Mouse (Mus musculus) induced T-regulatory cell, adult 2 months (primary cell): ENCODE measurements around the gene Prc1.
"Not testable (repeated sequence)": the region's sequence is repeated elsewhere in the genome, so short reads cannot be mapped to it uniquely, and the experiment has no call there.

Experiments used
- DNase-seq: peaks from one replicate; pipeline ENCODE4 v3.0.0-alpha.2; 2012; ENCODE audit warnings: low read depth

Gene Prc1

DNA sequence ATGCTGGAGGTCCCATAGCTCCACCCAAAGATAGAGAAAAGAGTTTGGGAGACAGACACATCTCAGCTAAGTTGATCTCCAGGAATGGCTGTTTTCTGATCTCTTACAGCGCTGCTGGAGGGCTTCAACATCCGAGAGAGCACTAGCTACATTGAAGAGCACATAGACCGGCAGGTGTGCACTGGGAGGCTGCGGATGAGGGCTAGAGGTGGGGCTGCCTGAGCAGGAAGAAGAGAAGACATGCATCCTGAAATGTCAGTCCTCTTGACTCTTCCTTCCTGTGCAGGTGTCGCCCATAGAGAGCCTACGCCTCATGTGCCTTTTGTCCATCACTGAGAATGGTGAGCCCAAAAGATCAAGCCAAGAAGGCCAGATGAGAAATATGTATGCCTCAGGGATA, 8.5 kb upstream of the Prc1 start:
- DNase-seq = no peak

DNA sequence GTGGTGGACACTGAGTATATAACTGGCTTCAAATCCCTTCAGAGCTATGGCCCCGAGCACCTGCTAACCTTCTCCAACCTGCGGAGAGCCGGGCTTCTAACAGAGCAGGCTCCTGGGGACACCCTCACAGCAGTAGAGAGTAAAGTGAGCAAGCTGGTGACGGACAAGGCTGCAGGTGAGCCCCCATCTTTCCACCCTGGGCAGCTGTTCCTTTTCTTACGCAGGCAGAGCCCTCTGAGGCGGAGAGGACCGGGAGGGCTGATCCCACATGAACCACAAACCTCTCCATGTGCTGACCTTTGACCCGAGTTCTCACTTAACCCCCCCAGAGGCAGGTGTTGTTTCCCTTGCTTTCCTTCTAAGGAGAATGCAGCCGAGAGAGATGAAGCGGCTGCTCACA, 6.5 kb upstream of the Prc1 start:
- DNase-seq = no peak

DNA sequence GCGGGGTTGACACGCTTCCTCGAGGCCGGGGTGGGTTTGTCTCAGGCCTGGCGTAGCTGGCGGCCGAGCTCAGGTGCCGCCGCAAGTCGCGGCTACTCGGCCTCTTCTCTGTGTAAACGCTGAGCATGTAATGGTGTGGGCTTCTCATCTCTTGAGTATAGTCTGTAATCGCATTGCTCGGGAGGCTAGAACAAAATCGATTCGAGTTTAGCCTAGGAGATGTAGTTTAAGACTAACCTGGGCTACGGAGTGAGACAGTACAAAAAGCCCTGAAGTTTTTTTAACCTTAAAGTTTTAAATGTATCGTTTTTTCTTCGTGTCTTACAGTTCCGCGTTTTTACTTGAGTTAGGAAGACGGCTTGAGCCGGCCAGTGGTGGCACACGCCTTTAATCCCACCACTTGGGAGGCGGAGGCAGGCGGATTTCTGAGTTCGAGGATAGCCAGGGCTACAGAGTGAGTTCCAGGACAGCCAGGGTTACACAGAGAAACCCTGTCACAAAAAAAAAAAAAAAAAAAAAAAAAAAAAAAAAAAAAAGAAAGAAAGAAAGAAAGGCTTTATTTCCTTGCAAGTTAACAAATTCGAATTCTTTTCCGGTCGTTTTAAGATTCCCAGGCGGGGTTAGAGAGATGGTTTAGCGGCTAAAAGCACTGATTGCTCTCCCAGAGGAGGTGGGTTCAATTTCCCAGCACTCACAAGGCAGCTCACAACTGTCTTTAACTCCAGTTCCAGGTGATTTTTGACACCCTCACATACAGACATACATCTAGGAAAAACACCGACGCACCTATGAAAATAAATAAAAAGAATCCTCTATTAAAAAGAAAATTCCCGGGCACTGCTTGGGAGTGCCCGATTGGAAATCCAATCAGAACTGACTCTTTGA, 756 bp downstream of the Prc1 start:
- DNase-seq = no peak

DNA sequence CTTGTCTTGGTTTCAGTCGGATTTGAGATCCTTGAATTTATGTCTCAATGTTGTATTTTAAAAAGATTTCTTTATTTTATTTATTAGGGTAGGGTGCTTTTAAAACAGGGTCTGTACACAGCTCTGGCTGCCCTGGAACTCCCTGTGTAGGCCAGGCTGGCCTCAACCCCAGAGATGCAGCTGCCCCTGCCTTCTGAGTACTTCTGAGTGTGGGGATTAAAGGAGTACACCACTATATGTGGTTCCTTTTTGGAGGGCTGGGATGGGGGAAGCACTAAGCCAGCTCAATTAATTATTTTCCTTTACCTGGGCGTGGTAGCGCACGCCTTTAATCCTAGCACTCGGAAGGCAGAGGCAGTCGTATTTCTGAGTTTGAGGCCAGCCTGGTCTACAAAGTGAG, 2.2 kb downstream of the Prc1 start:
- no peak for DNase-seq

DNA sequence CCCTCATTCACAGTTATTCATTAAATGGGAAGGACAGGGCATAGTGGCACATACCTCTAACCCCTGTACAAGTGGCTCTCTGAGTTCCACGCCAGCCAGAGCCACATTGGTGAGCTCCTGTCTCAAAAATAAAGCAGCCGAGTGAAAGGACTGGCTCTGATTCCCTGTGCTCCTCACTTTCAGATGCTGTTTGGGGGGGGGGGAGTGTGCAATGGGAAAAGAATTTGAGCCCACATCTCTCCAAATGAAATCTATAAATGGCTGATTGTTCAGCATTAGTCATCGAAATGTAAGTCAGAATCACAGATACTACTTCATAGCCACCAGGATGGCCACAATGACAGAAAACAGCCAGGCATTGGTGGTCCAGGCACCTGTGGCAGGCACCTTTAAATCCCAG, 2.8 kb downstream of the Prc1 start:
- DNase-seq = no peak

DNA sequence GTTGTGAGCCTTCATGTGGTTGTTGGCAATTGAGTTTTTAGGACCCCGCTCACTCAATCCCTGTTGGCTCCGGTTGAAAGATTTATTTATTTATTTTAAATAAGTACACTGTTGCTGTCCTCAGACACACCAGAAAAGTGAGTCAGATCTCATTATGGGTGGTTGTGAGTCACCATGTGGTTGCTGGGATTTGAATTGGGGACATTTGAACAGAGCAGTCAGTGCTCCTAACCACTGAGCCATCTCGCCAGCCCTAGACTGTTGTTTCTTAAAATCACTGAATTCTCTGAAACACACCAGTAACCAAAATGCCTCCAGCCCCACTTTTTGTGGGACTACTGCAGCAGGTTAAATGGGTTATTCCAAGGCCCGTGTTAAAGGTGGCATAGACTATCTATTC, 4.5 kb downstream of the Prc1 start:
- DNase-seq = peak; percentile 57

DNA sequence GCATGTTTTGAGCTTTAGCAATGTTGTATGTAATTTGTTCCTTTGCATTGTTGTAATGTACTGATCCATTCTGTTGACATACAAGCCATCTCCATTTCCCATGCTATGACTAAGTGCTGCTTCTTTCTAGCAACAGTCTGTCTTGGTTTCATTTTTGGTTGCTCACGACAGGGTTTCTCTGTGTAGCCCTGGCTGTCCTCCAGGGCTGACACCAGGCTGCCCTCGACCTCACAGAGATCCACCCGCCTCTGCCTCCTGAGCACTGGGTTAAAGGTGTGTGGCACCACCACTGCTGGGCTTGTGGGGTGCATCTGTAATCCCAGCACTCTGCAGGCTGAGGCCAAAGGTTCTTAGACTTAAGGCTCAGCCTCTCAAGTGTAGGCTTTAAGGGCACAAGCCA, 5.3 kb downstream of the Prc1 start:
- DNase-seq = peak; percentile 74

DNA sequence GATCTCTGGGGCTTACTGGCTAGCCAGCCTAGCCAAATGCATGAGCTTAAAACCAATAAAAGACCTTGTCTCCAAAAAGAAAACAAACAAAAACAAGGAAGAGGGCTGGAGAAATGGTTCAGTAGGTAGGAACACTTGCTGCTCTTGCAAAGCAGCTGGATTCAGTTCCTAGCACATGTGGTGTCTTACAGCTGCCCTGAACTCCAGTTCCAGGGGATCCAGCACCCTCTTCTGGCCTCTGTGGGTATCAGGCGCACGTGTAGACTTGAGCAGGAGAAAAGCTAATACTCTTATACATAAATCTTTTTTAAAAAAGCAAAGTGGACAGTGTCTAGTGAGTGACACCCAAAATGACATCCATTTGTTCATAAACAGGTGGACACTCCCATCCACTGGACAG, 7.3 kb downstream of the Prc1 start:
- DNase-seq = peak; percentile 51

DNA sequence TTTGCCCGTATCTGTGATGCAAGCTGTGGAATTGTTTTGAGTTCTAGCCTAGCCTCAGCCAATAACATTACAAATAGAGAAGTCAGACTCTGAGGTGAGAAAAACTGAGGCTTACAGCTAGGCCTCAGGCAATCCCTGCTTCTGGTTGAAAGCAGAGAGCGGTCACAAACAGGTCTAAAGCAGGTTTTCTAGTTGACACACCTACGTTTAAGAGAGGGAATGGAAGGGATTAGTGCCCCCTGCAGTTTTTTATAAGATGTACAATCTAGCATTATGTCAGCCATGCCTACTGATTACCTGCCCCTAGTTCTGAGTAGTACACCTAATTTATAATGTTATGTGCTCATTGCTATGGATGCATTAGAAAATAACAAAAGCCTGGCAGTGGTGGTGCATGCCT, 13.5 kb downstream of the Prc1 start:
- DNase-seq = no peak

DNA sequence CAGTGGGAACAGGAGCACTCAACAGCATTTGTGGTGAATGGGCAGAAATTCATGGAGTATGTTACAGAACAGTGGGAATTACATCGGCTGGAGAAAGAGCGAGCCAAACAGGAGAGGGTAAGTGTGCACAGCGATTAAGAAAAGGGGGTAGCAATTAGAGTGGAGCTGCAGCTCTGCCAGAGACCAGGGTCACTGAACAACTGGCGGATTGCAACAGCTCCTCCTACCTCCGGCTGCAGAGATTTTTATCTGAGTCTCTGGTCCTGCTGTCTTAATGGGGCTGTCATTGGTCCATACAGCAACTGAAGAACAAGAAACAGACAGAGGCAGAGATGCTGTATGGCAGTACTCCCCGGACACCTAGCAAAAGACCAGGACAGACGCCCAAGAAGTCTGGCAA, 16.5 kb downstream of the Prc1 start:
- no peak for DNase-seq

DNA sequence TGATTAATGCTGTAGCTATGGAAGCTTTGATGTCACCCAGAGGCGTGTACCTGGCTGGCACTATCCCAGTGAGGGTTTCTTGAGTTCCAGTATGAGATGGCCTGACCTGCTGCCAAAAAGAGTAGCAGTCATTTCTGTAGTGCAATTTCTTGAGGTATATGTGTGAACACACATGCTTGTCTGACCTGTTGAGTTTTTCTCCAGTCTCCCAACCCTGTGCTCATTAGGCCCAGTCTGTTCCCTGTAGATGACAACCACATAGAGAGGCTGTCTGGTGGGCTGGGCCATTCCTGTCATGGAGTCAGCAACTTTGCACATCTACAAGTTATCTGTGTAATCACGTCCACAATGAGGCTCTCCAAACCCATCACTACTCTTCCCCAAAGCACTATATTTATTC, 21.5 kb downstream of the Prc1 start:
- DNase-seq = no peak

DNA sequence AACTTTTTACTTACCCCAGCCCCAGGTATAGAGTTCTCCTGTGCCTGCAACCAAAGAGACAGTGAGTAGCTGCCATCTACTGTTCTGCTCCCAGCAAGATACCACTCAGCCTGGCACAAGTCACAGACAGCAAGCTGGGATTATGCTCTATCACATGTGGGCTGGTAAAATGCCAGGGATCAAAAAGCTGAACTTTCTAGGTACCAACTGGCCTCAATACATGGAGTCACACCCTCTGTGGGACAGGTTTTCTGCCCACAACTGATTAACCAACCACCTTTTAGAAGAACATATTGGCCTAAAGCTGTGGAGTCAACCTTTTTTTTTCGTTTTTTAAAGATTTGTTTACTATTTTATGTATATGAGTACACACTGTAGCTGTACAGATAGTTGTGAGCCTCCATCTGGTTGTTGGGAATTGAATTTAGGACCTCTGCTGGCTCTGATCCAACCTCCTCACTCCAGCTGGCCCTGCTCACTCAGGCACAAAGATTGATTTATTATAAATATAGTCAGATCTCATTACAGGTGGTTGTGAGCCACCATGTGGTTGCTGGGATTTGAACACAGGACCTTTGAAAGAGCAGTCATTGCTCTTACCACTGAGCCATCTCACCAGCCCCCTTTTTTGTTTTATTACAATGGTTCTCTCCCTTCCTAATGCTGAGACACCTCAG, 23.3 kb downstream of the Prc1 start:
- DNase-seq = no peak

DNA sequence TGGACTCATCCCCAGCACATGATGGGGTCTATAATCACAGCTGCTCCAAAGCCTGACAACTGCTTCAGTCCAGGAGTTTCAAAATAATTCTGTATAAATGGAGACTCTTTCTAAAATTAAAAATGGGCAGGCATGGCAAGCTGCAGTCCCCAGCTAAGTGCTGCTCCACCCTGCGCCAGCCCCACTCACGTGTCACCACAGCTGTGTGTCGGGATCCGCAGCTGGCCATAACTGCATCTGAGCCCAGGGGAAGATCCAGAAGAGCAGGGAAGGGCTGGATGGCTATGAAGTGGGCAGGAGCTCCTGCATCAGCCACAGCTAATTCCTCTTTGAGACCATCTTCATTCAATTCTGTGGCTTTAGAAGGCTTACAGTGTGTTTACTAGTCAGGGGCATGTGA, 24.4 kb downstream of the Prc1 start:
- DNase-seq = no peak

DNA sequence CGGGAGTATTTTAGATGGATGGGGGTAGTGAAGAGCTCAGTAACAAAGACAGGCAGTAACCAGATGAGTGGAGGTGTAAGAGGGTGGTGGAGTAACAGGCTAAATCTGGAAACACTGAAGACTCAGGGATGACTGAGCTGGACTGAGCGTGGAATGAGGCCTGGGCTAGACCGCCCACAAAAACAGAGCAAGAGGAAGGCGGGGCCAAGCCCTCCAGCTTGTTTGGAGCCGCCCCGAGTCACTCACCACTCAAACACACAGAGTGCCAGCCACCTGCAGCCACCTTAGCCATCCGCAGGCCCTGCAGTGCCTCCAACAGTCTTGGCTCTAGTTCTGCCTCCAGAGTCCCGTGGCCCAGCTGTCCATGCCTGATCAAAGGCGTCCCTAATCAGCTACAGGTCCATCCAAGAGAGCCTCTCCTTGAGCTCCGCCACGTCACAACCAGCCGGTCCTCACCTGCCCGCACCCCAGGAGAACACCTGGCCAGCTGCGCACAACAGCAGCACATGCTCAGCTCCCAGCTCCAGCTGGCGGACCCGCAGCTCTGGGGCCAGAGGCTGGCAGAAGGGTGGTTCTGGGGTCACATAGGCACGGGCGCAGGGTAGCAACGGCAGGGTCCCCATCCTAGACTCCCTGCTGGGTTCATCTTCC, 25.7 kb downstream of the Prc1 start:
- DNase-seq = no peak

DNA sequence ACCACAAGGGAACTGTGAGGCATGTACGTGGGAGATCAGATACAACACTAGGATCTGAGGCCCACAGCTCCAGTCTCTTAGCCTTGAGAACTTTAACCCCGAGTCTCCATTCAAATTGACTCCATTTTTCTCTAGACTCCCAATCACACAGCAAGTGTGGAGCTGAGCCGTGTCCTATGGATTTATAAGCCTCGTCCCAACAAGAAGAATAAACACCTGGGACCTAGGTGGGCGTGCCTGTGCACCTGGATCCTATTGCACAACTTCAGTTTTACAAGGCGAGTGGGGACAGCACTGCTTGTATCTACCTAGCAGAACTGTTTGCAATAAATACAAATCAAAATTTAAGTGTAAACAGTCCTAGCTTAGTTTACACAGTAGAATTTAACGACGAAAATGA, 29.1 kb downstream of the Prc1 start:
- DNase-seq = peak; percentile 32

DNA sequence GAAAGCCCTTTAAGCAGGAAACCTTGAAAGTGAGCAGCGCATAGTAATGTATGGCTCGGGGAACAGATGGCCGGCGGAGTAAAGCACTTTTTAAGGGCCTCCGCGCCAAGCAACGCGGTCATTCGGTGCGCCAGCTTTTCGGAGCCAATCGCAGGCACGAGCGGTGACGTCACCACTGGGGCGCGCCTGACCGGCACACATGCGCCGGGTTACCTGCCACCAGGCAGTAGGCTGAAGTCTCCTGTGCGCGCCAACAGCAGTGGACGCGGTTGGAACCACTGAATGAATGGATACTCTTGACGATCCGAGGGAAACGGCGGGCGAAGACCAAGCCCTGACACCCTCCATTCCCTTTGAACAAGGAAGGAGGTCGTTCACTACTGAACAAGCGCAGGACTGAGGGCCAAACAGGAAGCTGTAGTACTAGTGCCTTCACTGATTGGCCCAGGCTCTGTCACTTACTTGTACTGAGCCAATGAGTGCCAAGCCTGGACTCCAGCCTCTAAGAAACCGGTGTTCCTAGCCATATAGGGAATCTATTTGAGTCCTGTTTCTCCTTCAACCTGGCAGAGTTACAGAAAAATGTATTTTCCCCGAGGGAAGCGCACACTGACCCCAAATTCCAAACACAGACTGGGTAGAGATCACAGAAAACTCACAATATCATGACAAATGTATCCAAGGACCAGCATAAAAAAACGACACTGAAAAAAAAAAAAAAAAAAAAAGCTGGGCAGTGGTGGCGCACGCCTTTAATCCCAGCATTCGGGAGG, 30.0 kb downstream of the Prc1 start, which contains the start of gene Rccd1:
TSS of gene Rccd1 (minus strand) at position 412 of the 773 bp plus-strand sequence.
- DNase-seq = peak; percentile 96

DNA sequence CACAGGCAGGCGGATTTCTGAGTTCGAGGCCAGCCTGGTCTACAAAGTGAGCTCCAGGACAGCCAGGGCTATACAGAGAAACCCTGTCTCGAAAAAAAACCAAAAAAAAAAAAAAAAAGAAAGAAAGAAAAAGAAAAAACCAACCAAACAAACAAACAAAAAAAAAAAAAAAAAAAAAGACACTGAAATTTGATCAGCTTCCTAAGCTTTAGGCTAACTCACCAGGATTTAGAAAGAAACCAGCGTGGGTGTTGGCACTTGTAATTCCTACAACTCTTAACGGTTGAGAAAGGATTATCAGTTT, 30.5 kb downstream of the Prc1 start:
- DNase-seq = not testable (repeated sequence)

DNA sequence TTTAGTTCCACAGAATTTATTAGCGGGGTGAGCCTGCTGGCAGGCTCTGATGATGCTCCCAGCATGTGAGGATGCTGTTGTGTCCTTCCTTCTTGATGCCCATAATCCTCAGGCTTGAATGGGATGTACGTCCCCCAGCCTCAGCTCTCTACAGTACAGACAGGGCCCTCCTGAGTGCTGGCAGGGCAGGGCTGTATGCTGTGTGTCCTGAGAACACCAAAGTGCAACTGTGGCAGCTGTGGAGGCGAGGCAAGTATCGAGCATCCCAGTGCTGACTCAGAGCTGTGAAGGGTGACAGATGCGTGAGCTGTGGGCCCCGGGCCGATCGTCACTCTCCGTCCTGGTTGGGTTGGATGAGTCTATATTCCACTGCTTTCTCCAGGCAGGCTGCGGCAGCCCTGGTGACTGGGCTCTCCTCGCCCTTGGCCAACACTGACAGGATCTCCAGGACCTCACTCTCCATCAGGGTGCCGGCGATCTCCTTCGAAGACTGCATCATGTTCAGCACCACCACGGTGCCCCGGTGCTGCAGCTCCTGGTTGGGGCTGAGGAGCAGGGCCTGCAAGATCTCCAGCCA, 31.1 kb downstream of the Prc1 start:
- no peak for DNase-seq

DNA sequence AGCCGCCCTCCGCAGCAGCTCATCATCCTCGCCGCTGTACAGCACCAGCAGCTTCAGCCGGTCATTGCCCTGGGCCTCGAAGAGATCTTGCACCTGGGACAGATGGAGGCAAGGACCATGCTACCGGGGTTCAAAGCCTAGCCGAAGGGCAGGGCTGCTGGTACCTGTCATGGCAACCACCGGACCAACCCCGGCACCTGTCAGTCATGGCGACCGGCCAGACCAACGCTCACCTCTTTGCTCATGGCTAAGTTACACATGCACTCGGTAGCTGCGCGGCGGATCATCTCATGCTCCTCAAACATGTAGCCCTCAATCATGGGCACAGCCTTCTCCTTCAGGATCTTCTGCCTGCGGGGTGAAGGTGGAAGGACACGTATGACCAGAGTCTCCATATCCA, 31.8 kb downstream of the Prc1 start:
- no peak for DNase-seq

DNA sequence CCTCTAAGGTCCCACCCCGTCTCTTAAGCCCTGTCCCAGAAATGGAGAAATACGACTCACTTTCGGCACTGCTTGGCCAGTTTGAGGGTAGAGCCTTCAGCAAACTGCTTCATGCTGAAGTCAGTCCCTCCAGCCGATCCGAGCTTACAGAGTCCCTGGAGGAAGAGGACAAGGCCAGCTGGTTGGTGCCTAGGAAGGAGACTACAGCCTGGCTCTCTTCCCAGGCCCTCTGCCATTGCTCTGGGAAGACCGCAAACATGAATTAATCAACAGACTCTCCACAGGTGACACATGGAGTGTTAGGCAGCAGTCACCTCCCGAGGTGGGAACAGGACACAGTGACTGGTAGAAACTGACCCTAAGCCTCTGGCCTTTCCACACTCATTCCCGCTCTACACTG, 36.0 kb downstream of the Prc1 start:
- no peak for DNase-seq

DNA sequence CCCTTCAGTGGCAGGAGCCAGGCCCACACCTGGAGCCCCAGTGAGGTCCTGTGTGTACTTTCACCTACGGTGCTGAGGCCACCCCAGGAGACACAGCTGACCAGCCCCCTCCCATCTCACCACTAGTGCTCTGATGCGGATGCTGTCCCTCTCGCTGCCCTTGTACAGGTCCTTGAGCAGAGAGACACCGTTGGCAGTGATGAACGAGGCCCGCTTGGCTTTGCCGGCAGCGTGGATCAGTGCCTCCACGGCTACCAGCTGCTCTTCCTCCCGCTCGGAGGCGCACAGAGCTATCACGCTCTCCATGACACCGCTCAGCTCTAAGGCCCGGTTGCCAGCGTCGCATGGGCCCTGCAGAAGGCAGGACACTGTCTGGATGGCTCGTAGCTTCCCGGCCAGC, 37.2 kb downstream of the Prc1 start:
- DNase-seq = no peak

DNA sequence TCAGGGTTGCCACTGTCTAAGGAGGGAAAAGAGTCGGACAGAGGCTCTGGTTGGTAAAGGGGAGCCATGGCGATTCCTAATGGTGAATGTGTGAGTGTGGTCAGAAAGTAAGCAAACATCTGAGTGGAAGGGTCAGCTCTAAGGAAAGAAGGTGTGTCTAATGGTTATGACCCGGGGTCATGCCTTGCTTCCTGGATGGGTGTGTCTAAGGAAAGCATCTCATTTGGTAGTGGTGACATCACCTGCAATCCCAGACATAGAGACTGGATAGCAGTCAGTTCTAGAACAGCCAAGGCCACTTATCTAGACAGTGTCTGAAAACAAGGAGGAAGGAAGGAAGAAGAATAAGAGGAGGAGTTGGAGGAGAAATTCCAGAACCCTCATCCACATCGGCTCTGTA, 40.6 kb downstream of the Prc1 start:
- no peak for DNase-seq
